Mouse (Mus musculus): ENCODE results near the gene Mpc1.

DNA sequence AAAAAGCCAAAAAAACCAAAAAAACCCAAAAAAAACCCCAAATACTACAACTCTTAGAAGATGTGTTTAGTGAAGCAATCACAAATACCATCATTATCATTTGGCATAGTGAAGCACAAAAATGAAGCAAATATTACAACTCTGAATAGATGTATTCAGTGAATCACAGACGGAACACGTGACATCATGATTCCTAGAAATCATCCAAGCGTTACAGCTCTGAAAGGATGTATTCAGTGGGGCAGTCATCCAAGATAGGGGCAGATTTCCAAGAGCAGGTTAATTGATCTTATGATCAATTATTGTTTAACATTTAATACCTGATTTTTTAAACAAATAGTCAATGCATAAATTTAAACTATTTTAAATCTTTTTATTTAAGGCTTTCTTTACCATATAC is 5.4 kb upstream of the Mpc1 start:
- TF ChIP-seq GATA1 (IDR thresholded peaks at IDR 0.05; ENCODE audit: borderline replicate concordance, low read length) (no peak), FLI1 (IDR thresholded peaks at IDR 0.05; ENCODE audit: low read length) (no peak)

Measured in megakaryocyte, embryonic 14.5 days (primary cell).